Mouse (Mus musculus): ENCODE measurements around the gene Slc50a1.

DNA sequence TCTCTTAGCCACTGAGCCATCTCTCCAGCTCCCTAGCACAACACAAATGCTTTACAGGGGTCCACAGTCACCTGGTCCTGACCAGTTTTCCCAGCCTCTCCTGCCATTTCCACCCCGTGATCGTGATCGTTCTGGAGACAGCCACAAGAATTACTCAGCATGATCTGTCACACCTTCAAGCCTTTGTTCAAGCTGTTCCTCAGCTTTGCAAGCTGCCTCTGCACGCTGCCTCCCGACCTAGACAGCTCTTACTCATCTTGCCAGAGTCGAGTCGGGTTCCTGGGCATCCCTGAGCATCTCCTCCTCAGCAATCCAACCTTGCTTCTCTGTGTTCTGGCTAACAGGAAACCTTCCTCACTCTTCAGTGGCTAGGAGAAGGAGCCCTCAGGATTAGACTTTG, 11.3 kb downstream of the Slc50a1 start, which contains the start of gene Dpm3:
- TF ChIP-seq CTCF (IDR thresholded peaks at IDR 0.05; ENCODE audit: control insufficient read depth, insufficient read depth, insufficient replicate concordance, low read depth, low read length) (no peak), POLR2A (IDR thresholded peaks at IDR 0.05; ENCODE audit: control insufficient read depth, low read depth, low read length) (no peak)

Measured in testis, adult 2 months (tissue).